Mouse (Mus musculus) gastrocnemius, postnatal 4 days (tissue): ENCODE measurements around the gene Psmc3ip. TPM values are rescaled to one million over a fixed set of nuclear protein-coding genes. Genes with fewer than 3 reads are reported as not detected.

Experiments used
- DNase-seq, 2 experiments: peaks; one replicate each; pipeline ENCODE4 v3.0.0; 2021 to 2022; ENCODE audit warnings: low spot score in 2 of 2, mixed read lengths in 2 of 2
- microRNA-seq: library from miRNA; unstranded; fragments of <30 nt; microRNA quantifications from one replicate; pipeline ENCODE4 v1.2.0, GENCODE M21; 2021
- total RNA-seq, 2 experiments: library from RNA; stranded (reverse); gene quantifications; 2 replicates each; pipeline ENCODE4 v1.2.3; 2021

The Psmc3ip gene
- total RNA-seq, 2 experiments from 2014 or later = 4.9 to 6.2 TPM

DNA sequence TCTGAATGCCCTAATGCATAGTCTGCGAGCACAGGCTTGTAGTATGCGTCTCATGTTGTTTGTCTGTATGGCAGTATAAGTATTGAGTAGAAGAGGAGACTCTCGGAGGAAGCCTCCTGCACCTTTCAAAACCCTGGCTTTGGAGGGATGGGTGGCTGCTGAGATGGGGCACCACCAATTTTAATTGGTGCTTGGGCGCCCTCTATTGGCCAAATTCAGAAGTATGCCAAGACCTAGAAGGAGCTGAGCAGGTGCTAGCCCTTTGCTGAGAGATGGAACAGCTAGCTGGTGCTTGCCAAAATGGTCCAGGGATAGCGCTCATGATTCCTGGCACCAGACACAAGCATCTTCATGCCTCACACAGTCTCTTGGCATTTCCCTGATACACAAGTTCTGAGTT lies 37.4 kb downstream of the Psmc3ip start:
- peak; percentile 79 to 87 for DNase-seq

DNA sequence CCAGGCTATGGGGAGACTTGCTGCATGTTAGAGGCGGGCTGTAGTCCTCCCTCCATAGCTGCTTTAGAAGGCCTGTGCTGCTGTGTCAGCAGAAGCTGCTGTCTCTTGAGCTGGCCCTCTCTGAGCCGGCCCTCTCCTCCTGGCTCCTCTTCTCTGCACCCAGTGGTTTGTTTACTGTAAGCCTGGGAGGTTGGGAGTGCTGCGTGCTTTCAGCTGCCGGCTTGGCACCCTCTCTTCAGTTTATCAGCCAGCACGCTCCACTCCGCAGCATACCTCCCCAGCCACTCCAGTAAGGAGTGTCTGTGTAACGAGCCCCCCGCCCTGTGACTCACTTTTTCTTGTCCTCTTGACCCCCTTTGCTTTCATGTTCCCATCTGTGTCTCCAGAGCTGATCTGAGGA lies 38.4 kb downstream of the Psmc3ip start:
- DNase-seq = peak in 1 of 2 experiments; percentile 51

DNA sequence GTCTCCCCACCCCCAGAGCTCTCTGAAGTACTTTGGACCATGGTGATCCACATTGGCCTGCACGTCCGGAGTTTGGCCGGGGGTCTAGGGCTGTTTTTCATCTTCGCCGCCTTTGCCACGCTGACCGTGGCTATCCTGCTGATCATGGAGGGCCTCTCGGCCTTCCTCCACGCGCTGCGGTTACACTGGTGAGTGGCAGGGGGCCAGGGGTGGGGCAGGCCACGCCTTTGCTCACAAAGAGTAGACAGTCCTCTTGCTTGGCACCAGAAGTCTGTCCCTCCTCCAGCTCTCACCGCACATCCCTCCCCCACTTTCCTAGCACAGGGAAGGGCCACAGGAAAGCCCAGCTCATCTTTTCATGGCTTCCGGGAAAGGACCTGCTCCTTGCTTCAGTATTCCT lies 39.8 kb downstream of the Psmc3ip start:
- DNase-seq = no peak

DNA sequence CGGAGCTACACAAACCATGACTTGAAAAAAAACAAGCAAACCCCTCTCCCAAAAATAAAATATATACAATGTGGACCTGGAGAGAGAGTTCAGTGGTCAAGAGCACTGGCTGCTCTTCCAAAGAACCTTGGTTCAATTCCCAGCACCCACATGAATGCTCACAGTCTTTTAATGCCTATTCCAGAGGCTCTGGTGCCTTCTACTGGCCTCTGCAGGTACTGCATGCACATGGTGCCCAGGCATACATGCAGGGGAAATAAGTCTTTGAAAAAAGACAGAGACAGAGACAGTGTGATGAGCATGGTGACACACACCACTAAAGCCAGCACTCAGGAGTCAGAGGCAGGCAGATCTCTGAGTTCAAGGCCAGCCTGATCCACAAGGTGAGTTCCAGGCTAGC lies 41.3 kb downstream of the Psmc3ip start:
- DNase-seq = no peak

DNA sequence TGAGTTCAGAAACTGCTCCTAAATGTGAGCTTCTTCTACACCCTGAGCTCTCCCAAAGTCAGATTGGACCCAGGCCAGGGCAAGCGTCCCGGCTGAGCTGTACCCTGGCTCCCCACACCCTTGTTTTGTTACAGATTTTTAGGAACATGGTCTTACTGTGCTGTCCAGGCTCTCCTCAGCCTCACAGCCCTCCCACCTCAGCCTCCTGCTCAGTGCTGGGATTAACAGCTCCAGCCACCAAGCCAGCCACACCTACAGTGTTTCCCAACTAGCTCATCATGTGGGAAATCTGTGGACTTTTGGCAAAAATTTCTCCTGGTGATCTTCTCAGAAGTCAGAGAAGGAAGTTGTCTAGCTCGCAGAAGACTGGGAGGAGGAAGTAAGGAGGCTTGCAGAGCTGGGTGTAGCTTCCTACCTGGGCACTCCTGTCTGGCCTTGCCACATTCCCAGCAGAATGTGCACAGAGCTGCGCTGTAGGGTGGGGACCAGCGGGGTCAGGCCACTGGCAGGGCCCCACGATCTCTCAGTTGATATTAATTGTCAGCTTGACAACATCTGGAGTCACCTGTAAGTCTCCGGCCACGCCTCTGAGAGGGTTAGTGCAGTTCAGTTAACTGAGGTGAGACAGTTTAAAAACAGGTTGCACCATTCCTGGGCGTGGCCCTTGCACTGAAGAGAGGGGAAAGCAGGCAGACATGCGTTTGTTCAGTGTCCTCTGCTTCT lies 42.3 kb downstream of the Psmc3ip start:
- peak in 1 of 2 experiments; percentile 68 for DNase-seq

DNA sequence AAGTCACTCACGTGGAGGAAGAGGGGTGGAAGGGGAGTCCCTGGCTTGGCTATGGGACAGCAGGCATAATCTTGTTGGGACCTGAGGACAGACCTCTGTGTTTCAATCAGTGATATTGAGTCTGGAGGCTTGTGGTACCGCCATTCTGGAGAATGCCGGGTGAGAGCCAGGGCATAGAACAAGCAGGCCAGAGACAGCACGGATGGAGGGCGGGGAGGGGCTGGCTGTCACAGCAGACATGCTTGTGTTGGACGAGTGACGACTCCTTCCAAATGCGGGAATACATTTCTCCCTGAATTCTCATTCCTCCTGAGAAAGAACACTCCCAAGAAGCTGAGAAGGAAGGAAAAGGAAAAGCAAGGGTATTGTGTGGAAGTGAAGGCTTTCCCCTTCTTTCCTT lies 43.6 kb downstream of the Psmc3ip start:
- DNase-seq = no peak

DNA sequence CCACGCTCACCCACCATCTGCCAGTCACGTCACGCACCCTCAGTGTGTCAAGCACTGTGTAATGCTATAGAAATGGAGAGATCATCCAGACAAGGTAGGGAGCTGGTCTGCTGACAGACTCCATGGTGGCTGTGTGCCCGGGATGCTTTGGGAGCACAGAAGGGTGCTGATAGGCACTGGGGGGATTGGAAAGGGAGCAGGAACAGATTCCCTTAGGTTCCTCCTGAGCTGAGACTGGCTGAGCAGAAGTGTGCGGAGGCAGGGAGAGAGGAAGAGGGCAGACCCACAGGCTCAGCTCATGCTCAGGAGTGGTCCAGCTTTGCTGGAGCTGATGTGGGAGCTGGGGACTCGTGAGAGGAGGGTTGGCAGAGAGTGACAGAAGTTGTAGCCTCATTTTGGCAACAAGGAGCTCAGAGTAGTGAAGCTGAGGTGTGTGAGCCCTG lies 44.2 kb downstream of the Psmc3ip start:
- no peak for DNase-seq

DNA sequence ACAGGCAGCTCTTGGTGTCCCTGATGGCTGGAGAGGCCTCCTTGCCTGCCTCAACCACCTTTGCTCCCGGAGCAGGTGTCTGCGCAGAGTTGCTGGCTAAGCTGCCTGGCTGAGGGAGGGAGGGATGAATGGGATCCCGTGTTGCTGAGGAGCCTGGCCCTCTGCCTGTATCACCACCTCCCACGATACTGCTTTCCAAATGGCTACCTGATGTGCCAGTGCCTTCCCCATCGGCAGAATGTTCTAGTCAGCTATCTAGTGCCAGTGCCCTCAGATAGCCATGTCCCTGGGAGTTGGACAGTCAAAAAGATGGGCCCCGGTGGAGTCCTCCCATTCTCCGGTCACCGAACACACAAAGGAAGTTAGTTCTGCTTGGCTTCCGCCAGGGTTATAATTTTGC lies 44.9 kb downstream of the Psmc3ip start:
- no peak for DNase-seq

DNA sequence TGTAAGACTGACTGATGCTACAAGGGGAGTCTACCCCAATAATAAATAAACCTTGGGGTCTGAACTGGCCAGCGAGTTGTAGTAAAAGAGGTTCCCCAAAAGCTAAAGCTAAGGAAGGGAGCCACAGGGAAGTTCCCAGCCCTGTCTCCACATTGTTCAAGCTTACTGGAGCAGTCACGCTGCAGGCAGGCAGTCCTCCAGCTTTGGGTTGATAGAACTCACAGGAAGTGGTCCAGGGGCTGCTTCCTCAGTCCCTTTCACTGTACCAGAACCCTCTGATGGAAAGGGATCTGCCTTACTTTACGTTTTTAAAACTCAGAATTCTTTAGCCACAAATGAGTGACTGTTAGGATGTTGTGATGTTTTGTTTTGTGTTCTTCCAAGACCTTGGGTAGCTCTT lies 47.7 kb downstream of the Psmc3ip start:
- no peak for DNase-seq

DNA sequence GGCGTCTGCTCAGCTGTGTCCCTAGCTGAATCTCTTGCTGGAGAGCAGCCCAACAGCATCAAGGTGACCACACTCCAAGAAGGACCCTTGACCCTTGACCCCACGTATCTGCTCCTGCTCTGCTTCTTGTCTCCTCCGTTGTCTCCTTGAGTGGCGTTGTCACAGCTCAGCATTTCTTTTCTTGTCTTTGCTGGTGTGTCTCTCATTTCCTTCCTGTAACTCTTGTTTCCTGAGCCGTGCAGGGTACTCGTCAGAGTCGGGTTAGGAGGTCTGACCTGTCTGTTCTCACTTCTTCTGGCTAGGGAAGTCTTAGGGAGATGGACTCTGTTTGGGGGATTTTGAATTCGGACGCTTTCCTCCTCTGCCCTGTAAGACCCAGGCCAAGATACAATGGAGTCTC lies 48.8 kb downstream of the Psmc3ip start:
- DNase-seq = no peak

DNA sequence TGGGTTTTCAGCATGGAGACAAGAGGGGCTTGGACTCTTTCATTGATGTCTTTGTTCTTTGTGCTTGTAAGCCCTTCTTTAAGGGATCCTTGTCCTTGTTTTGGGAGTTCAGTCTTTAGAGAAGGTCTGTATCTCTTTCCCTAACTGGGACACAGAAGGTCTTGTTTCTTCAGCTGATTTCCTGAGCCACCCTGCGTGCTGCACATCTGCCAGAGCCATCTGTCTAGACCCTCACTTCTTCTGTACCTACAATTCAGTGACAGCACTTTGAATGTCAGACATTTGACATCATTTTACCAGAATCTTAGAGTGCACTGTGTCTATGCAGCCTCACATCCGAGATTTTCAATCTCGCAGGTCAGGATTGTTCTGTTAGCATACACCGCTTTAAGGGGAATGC lies 49.4 kb downstream of the Psmc3ip start:
- no peak for DNase-seq

Small RNAs within 50 kb of the gene (microRNA-seq; reads per million reads assigned to microRNA genes)
- gene Gm27626 = not detected

Other genes starting within 250 kb of the Psmc3ip start
- 10 to 100 TPM; 76.1 to 90.4 TPM for gene Stat5b, start 244.7 kb downstream of the Psmc3ip start, total RNA-seq
- gene Stat5a, start 236.1 kb downstream of the Psmc3ip start, total RNA-seq = 10 to 100 TPM; 35.6 to 41.4 TPM
- 10 to 100 TPM; 71.5 to 75.1 TPM for gene Stat3, start 155.9 kb downstream of the Psmc3ip start, total RNA-seq
- gene Cavin1, start 124.5 kb downstream of the Psmc3ip start, total RNA-seq = 100 to 1,000 TPM; 385 to 413 TPM
- gene Atp6v0a1, start 86.0 kb downstream of the Psmc3ip start, total RNA-seq = 10 to 100 TPM; 70.3 to 73.5 TPM
- 10 to 100 TPM; 11.4 to 12.8 TPM for gene Naglu, start 25.4 kb downstream of the Psmc3ip start, total RNA-seq
- under 1 TPM; 0.20 to 0.21 TPM for gene Hsd17b1, start 17.0 kb downstream of the Psmc3ip start, total RNA-seq
- 10 to 100 TPM; 15.1 to 17.8 TPM for gene Coasy, start 12.9 kb downstream of the Psmc3ip start, total RNA-seq
- 10 to 100 TPM; 13.1 to 13.4 TPM for gene Mlx, start 8.2 kb downstream of the Psmc3ip start, total RNA-seq
- gene Retreg3, start 24.5 kb upstream of the Psmc3ip start, total RNA-seq = 10 to 100 TPM; 41.6 to 42.9 TPM
- gene Tubg1, start 24.5 kb upstream of the Psmc3ip start, total RNA-seq = 10 to 100 TPM; 39.3 to 42.1 TPM
- gene Tubg2, start 60.5 kb upstream of the Psmc3ip start, total RNA-seq = 1 to 10 TPM; 6.8 TPM
- gene Cntnap1, start 75.1 kb upstream of the Psmc3ip start, total RNA-seq = 1 to 10 TPM; 3.2 to 4.1 TPM
- 10 to 100 TPM; 39.5 to 41.4 TPM for gene Plekhh3, start 75.9 kb upstream of the Psmc3ip start, total RNA-seq
- under 1 TPM; 0.36 to 0.37 TPM for gene Ccr10, start 80.0 kb upstream of the Psmc3ip start, total RNA-seq
- 10 to 100 TPM; 19.3 to 24.6 TPM for gene Ezh1, start 131.0 kb upstream of the Psmc3ip start, total RNA-seq
- 10 to 100 TPM; 82.6 to 85.8 TPM for gene Ramp2, start 150.6 kb upstream of the Psmc3ip start, total RNA-seq
- gene Vps25, start 158.3 kb upstream of the Psmc3ip start, total RNA-seq = 10 to 100 TPM; 48.6 to 48.8 TPM
- 1 to 10 TPM in 1 of 2 experiments, under 1 TPM in 1; 0.83 to 1.7 TPM for gene Wnk4, start 165.1 kb upstream of the Psmc3ip start, total RNA-seq
- under 1 TPM; 0.32 to 0.39 TPM for gene Cntd1, start 183.6 kb upstream of the Psmc3ip start, total RNA-seq
- 10 to 100 TPM; 59.8 to 71.2 TPM for gene Coa3, start 183.7 kb upstream of the Psmc3ip start, total RNA-seq
- 10 to 100 TPM; 82.5 to 86.9 TPM for gene Becn1, start 206.8 kb upstream of the Psmc3ip start, total RNA-seq
- 10 to 100 TPM; 62.6 to 84.7 TPM for gene Psme3, start 220.8 kb upstream of the Psmc3ip start, total RNA-seq
- gene Aoc2, start 229.6 kb upstream of the Psmc3ip start, total RNA-seq = 1 to 10 TPM; 2.8 to 3.0 TPM
- 10 to 100 TPM; 47.2 to 49.8 TPM for gene Aoc3, start 235.2 kb upstream of the Psmc3ip start, total RNA-seq